Mouse (Mus musculus) hindbrain, embryonic 16.5 days (tissue): ENCODE measurements around the gene Iqcf5. TPM values are rescaled to one million over a fixed set of nuclear protein-coding genes. Genes with fewer than 3 reads are reported as not detected.
"Not testable (repeated sequence)": the region's sequence is repeated elsewhere in the genome, so short reads cannot be mapped to it uniquely, and the experiment has no call there.

Experiments
- ATAC-seq: fragments of 200-750 bp; cut with Nextera tagmentation; 2 replicates; pipeline ENCODE4 v1.8.0; 2017; ENCODE audit warnings: moderate TSS enrichment, moderate library complexity
- H3K27ac ChIP-seq: fragments of 300-500 bp; sonication (generic); 2 replicates; pipeline ENCODE4 v1.5.1; 2014; ENCODE audit warnings: low read depth, mild to moderate bottlenecking, control low read depth, low read length, moderate library complexity
- H3K27me3 ChIP-seq: fragments of 300-500 bp; sonication (generic); replicated peaks from 2 replicates; pipeline ENCODE4 v1.6.1; 2014; ENCODE audit warnings: low read length; ENCODE audit not compliant: control insufficient read depth, insufficient read depth
- H3K36me3 ChIP-seq: fragments of 300-500 bp; sonication (generic); 2 replicates; pipeline ENCODE4 v1.6.1; 2014; ENCODE audit warnings: mild to moderate bottlenecking, low read length, moderate library complexity, mixed read lengths; ENCODE audit not compliant: control insufficient read depth, insufficient read depth
- H3K4me1 ChIP-seq: fragments of 300-500 bp; sonication (generic); 2 replicates; pipeline ENCODE4 v1.6.1; 2014; ENCODE audit warnings: low read depth, low read length; ENCODE audit not compliant: control insufficient read depth, insufficient read depth
- H3K4me2 ChIP-seq: fragments of 300-500 bp; sonication (generic); 2 replicates; pipeline ENCODE4 v1.6.1; 2014; ENCODE audit warnings: mild to moderate bottlenecking, low read length, control low read depth, moderate library complexity
- H3K4me3 ChIP-seq: fragments of 300-500 bp; sonication (generic); 2 replicates; pipeline ENCODE4 v1.5.1; 2014; ENCODE audit warnings: mild to moderate bottlenecking, low read length, control low read depth, moderate library complexity
- H3K9ac ChIP-seq: fragments of 300-500 bp; sonication (generic); 2 replicates; pipeline ENCODE4 v1.6.1; 2014; ENCODE audit warnings: low read depth, mild to moderate bottlenecking, control low read depth, low read length, moderate library complexity
- H3K9me3 ChIP-seq: fragments of 300-500 bp; sonication (generic); 2 replicates; pipeline ENCODE4 v1.6.1; 2014; ENCODE audit warnings: mild to moderate bottlenecking, low read length, moderate library complexity; ENCODE audit not compliant: control insufficient read depth
- WGBS: fragments of 180-500 bp; shearing (Covaris S2); extraction: QIAGEN DNeasy Blood & Tissue Kit; methylation state at CpG from one replicate; pipeline ENCODE4 v1.1.7; 2014; 5-methylcytosine and 5-hydroxymethylcytosine counted together
- polyA plus RNA-seq: library from polyadenylated mRNA; unstranded; fragments of >200 nt; fragmentation: Nextera tagmentation; extraction: Ambion mirVana; gene quantifications from 2 replicates; pipeline ENCODE4 v1.2.1, GENCODE M21; 2015

Iqcf5 gene
- polyA plus RNA-seq, 1 experiment from 2014 or later = not detected

- H3K4me2 ChIP-seq = peak overlapping the region; percentile 69
- peak overlapping the region; percentile 67 for H3K4me3 ChIP-seq
- 87% methylated on average over 9 of the region's 9 CpGs for WGBS
- no peaks in the 10 kb centered on the region for H3K9me3 ChIP-seq
- no peak overlapping the region for H3K27ac ChIP-seq
- ATAC-seq = no peak
- peaks cover 10% of the 10 kb centered on the region for H3K36me3 ChIP-seq
- H3K27me3 ChIP-seq = no peaks in the 10 kb centered on the region
- peak overlapping the region; percentile 64; the same call in 1 of the 2 replicates for H3K9ac ChIP-seq
- H3K4me1 ChIP-seq = peaks cover 10% of the 10 kb centered on the region
These were observed 36.3 kb upstream of the Iqcf5 start for GRCm38 (mm10) chr9:106478101-106478500.

- no peak overlapping the region for H3K4me2 ChIP-seq
- H3K36me3 ChIP-seq = peaks cover 34% of the 10 kb centered on the region
- H3K4me1 ChIP-seq = peaks cover 10% of the 10 kb centered on the region
- no peaks in the 10 kb centered on the region for H3K27me3 ChIP-seq
- no peak overlapping the region for H3K9ac ChIP-seq
- H3K4me3 ChIP-seq = no peak overlapping the region
- ATAC-seq = no peak
- 96% methylated on average over 7 of the region's 7 CpGs for WGBS
- H3K9me3 ChIP-seq = no peaks in the 10 kb centered on the region
- no peak overlapping the region for H3K27ac ChIP-seq
These were observed 33.8 kb upstream of the Iqcf5 start for GRCm38 (mm10) chr9:106480541-106480940.

- peaks cover 35% of the 10 kb centered on the region for H3K36me3 ChIP-seq
- no peaks in the 10 kb centered on the region for H3K9me3 ChIP-seq
- no peak overlapping the region for H3K9ac ChIP-seq
- H3K27me3 ChIP-seq = no peaks in the 10 kb centered on the region
- H3K4me3 ChIP-seq = no peak overlapping the region
- WGBS = 96% methylated on average over 15 of the region's 15 CpGs
- peaks cover 10% of the 10 kb centered on the region for H3K4me1 ChIP-seq
- no peak overlapping the region for H3K4me2 ChIP-seq
- no peak for ATAC-seq
- H3K27ac ChIP-seq = no peak overlapping the region
These were observed 33.3 kb upstream of the Iqcf5 start for GRCm38 (mm10) chr9:106481075-106481474.

- Histone ChIP-seq H3K4me2 (no peak overlapping the region), H3K27ac (no peak overlapping the region), H3K36me3 (peaks cover 35% of the 10 kb centered on the region), H3K9ac (no peak overlapping the region), H3K4me3 (no peak overlapping the region), H3K4me1 (peaks cover 10% of the 10 kb centered on the region), H3K9me3 (no peaks in the 10 kb centered on the region), H3K27me3 (no peaks in the 10 kb centered on the region)
- no peak for ATAC-seq
- 94% methylated on average over 13 of the region's 13 CpGs for WGBS
These were observed 32.7 kb upstream of the Iqcf5 start for GRCm38 (mm10) chr9:106481676-106482075.

- H3K27ac ChIP-seq = no peak overlapping the region
- no peak overlapping the region for H3K4me3 ChIP-seq
- H3K9ac ChIP-seq = no peak overlapping the region
- H3K4me1 ChIP-seq = peaks cover 10% of the 10 kb centered on the region
- no peaks in the 10 kb centered on the region for H3K9me3 ChIP-seq
- H3K4me2 ChIP-seq = no peak overlapping the region
- 83% methylated on average over 17 of the region's 17 CpGs for WGBS
- no peak for ATAC-seq
- peaks cover 35% of the 10 kb centered on the region for H3K36me3 ChIP-seq
- no peaks in the 10 kb centered on the region for H3K27me3 ChIP-seq
These were observed 31.7 kb upstream of the Iqcf5 start for GRCm38 (mm10) chr9:106482578-106483115.

- H3K27me3 ChIP-seq = no peaks in the 10 kb centered on the region
- 91% methylated on average over 10 of the region's 10 CpGs for WGBS
- no peak overlapping the region for H3K4me3 ChIP-seq
- peaks cover 35% of the 10 kb centered on the region for H3K36me3 ChIP-seq
- no peak overlapping the region for H3K9ac ChIP-seq
- H3K4me2 ChIP-seq = no peak overlapping the region
- peaks cover 6% of the 10 kb centered on the region for H3K4me1 ChIP-seq
- no peaks in the 10 kb centered on the region for H3K9me3 ChIP-seq
- ATAC-seq = no peak
- H3K27ac ChIP-seq = no peak overlapping the region
These were observed 31.2 kb upstream of the Iqcf5 start for GRCm38 (mm10) chr9:106483136-106483535.

GRCm38 (mm10) chr9:106483606-106484005 is 30.8 kb upstream of the Iqcf5 start:
- no peak overlapping the region for H3K4me3 ChIP-seq
- peaks cover 35% of the 10 kb centered on the region for H3K36me3 ChIP-seq
- no peak overlapping the region for H3K9ac ChIP-seq

GRCm38 (mm10) chr9:106485076-106485475 is 29.3 kb upstream of the Iqcf5 start:
- no peak for ATAC-seq
- Histone ChIP-seq H3K36me3 (peaks cover 35% of the 10 kb centered on the region), H3K27ac (no peak overlapping the region), H3K4me3 (no peak overlapping the region), H3K4me2 (no peak overlapping the region), H3K27me3 (no peaks in the 10 kb centered on the region), H3K9me3 (no peaks in the 10 kb centered on the region), H3K4me1 (no peaks in the 10 kb centered on the region), H3K9ac (no peak overlapping the region)
- WGBS = 80% methylated on average over 10 of the region's 10 CpGs

More at GRCm38 (mm10) chr9:106483606-106484005, 30.8 kb upstream of the Iqcf5 start:
- Histone ChIP-seq H3K9me3 (no peaks in the 10 kb centered on the region), H3K4me2 (no peak overlapping the region), H3K4me1 (peaks cover 2% of the 10 kb centered on the region; the same call in 1 of the 2 replicates), H3K27ac (no peak overlapping the region), H3K27me3 (no peaks in the 10 kb centered on the region)
- 90% methylated on average over 17 of the region's 17 CpGs for WGBS
- ATAC-seq = no peak

GRCm38 (mm10) chr9:106487602-106488001 is 26.8 kb upstream of the Iqcf5 start:
- 86% methylated on average over 6 of the region's 6 CpGs for WGBS
- not testable (repeated sequence) for H3K27me3 ChIP-seq, H3K4me2 ChIP-seq, H3K9me3 ChIP-seq, H3K9ac ChIP-seq, H3K4me1 ChIP-seq, H3K4me3 ChIP-seq, ATAC-seq, H3K27ac ChIP-seq
- H3K36me3 ChIP-seq = peaks cover 29% of the 10 kb centered on the region
